Mouse (Mus musculus): ENCODE measurements around the gene Ccdc28b. TPM values are rescaled to one million over a fixed set of nuclear protein-coding genes. Genes with fewer than 3 reads are reported as not detected.
A peak's percentile ranks its signal among the peaks of the same experiment; 100 is the strongest.

Ccdc28b gene
- total and polyA plus RNA-seq, 2 experiments from 2014 or later: 78.8 to 174 TPM

DNA sequence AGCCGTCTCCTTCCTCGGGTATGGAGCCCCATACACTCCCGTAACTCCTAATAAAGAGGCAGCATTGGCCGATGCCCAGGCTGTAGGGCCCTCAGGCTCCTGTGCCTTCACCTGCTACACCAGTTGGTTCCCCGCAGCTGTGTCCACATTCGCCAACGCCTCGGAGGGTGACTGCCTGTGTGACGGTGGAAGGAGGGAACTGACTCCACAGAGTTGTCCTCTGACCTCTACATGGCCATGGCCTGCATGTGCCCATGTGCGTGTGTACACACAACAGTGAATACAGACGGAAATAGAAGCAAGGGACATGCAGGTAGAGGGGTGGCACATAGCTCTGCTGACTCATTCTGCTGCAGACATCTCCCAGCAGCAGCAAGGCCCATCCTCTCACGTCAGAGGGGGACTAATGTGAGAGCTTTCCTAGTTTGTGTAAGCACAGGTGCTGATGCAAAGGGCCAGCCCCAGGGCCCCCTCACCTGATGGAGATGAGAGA is 14.6 kb downstream of the Ccdc28b start:
- no peak overlapping the region for H3K4me2 ChIP-seq (ENCODE audit: low read depth, low read length, poor library complexity, severe bottlenecking)
- H3K9ac ChIP-seq (replicated peaks; ENCODE audit: low read length, poor library complexity, severe bottlenecking): 0 out of 2 replicates have a peak overlapping the region, but pooled peaks have one; percentile 8
- TF ChIP-seq CTCF (IDR thresholded peaks at IDR 0.05): no peak
- no peaks in the 10 kb centered on the region for H3K27me3 ChIP-seq (ENCODE audit: insufficient read depth, low read length)
- H3K4me3 ChIP-seq (ENCODE audit: low read depth, low read length): no peak overlapping the region
- ATAC-seq (ENCODE audit: low FRiP score) (peak; percentile 24; the same call in 1 of the 2 replicates), DNase-seq (ENCODE audit: low spot score) (no peak)
- H3K27ac ChIP-seq (ENCODE audit: low read depth, low read length): peak overlapping the region; percentile 21; the same call in 1 of the 2 replicates
- H3K4me1 ChIP-seq (ENCODE audit: insufficient read depth, low read length): no peaks in the 10 kb centered on the region
- H3K9me3 ChIP-seq (ENCODE audit: low read length): no peaks in the 10 kb centered on the region
- peaks cover 18% of the 10 kb centered on the region for H3K36me3 ChIP-seq (ENCODE audit: insufficient read depth, low read length)
- 84% methylated on average over 12 of the region's 12 CpGs for WGBS

DNA sequence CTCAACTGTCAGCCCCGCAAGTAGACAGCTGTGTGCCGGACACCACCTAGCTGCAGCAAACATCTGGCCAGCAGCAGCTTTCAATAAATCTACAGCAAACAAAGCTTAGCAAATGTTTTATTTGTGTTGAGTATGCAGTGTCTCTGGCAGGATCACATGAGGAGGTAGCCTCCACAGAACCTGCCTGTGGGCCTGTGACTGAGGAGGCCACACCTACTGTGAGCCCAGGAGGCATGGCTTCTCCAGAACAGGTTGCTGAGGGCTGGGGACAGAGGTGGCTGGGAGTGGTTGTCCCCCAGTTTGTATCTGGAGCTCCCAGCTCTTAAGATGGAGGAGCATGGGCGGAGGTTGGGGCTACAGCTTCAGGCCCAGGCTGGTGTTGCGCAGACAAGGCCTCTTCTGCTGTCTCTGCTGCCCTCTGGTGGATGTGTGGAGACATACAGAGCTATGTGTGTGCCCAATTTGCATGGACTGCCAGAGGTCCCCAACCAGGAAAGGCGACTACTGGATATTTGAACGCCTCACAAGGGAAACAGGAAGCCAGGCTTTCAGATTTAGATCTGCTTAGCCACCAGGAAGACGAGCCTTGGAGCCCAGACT is 15.2 kb downstream of the Ccdc28b start:
- ATAC-seq (ENCODE audit: low FRiP score) (peak; percentile 82), DNase-seq (ENCODE audit: low spot score) (peak; percentile 90)
- Histone ChIP-seq H3K36me3 (ENCODE audit: insufficient read depth, low read length) (peaks cover 25% of the 10 kb centered on the region), H3K4me2 (ENCODE audit: low read depth, low read length, poor library complexity, severe bottlenecking) (no peak overlapping the region), H3K27ac (ENCODE audit: low read depth, low read length) (peak overlapping the region; percentile 21), H3K9ac (replicated peaks; ENCODE audit: low read length, poor library complexity, severe bottlenecking) (no peak overlapping the region), H3K9me3 (ENCODE audit: low read length) (no peaks in the 10 kb centered on the region), H3K4me1 (ENCODE audit: insufficient read depth, low read length) (no peaks in the 10 kb centered on the region), H3K27me3 (ENCODE audit: insufficient read depth, low read length) (no peaks in the 10 kb centered on the region), H3K4me3 (ENCODE audit: low read depth, low read length) (no peak overlapping the region)
- 33% methylated on average over 7 of the region's 7 CpGs for WGBS
- TF ChIP-seq CTCF (IDR thresholded peaks at IDR 0.05): peak; percentile 91

DNA sequence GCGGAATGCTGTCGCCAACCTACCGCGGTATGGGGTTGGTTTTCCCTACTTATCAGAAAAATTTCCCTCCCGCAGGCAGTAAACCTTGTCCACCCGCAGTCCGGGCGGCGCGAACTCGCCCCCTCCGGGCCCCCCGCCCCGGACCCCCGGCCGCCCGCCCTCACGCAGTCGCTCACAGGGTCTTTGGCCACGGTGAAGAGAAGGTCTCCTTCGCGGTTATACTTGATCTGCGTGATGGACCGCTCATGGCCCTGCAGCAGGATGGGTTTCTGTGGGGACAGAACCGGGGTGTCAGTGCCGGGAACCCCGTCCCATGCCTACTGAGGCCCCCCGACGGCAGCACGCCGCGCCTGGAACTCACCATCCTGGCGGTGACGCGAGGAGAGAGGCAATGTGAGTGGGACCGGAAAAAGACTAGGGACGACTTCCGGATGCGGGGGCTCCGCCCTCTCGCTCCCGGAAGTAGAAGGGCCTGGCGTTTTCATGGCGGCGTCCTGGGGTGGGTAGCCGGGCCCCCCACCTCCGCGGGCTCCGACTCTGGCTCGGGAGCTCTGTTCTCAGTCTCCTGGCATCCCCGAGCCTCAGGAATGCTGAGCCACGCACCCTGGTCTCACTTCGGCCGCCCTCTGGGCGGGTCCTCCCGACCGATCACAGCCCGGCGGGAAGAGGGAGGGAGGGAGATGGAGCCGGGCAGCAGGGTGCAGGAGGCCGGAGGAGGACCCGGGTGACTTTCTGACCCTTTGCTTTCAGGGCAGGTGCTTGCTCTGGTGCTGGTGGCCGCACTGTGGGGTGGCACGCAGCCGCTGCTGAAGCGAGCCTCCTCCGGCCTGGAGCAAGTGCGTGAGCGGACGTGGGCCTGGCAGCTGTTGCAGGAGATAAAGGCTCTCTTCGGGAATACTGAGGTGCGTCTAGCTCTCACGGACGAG is 23.3 kb downstream of the Ccdc28b start, which contains the start of the genes Eif3i and Tmem234:
Gene Eif3i, minus strand, starts transcription at position 416 of the 926 bp plus-strand sequence.
Gene Tmem234, plus strand, starts transcription at position 436 of the 926 bp plus-strand sequence.
- ATAC-seq (ENCODE audit: low FRiP score): peak; percentile 88
- H3K4me2 ChIP-seq (ENCODE audit: low read depth, low read length, poor library complexity, severe bottlenecking): peak within 1 kb of the TSS; percentile 78
- under 1% methylated on average over 73 of the region's 74 CpGs for WGBS
- peak within 1 kb of the TSS; percentile 99 for H3K4me3 ChIP-seq (ENCODE audit: low read depth, low read length)
- no peaks in the 10 kb centered on the region for H3K27me3 ChIP-seq (ENCODE audit: insufficient read depth, low read length)
- peak within 1 kb of the TSS; percentile 76 for H3K27ac ChIP-seq (ENCODE audit: low read depth, low read length)
- peak within 1 kb of the TSS; percentile 93 for H3K9ac ChIP-seq (replicated peaks; ENCODE audit: low read length, poor library complexity, severe bottlenecking)
- peaks cover 11% of the 10 kb centered on the region for H3K4me1 ChIP-seq (ENCODE audit: insufficient read depth, low read length)
- peak; percentile 36 for TF ChIP-seq CTCF (IDR thresholded peaks at IDR 0.05)
- peaks cover 17% of the 10 kb centered on the region for H3K36me3 ChIP-seq (ENCODE audit: insufficient read depth, low read length)
- DNase-seq (ENCODE audit: low spot score): peak; percentile 91
- H3K9me3 ChIP-seq (ENCODE audit: low read length): no peaks in the 10 kb centered on the region

DNA sequence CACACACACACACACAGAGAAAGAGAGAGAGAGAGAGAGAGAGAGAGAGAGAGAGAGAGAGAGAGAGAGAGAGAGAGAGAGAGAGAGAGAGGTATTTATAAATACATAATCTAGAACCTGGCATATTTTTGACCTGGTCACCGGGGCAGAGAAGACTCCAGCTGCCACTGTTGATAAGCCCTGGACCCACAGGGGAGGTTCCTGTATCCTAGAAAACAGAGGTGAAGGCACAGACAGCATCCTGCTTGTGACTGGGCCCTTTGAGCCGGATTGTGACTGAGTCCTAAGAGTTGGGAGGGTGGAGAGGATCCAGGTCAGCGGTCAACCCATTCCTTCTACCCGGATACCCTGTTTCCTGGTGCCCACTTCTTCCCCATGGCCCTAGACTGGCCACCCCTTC is 34.9 kb downstream of the Ccdc28b start:
- no peaks in the 10 kb centered on the region for H3K27me3 ChIP-seq (ENCODE audit: insufficient read depth, low read length)
- 70% methylated on average over 4 of the region's 4 CpGs for WGBS

DNA sequence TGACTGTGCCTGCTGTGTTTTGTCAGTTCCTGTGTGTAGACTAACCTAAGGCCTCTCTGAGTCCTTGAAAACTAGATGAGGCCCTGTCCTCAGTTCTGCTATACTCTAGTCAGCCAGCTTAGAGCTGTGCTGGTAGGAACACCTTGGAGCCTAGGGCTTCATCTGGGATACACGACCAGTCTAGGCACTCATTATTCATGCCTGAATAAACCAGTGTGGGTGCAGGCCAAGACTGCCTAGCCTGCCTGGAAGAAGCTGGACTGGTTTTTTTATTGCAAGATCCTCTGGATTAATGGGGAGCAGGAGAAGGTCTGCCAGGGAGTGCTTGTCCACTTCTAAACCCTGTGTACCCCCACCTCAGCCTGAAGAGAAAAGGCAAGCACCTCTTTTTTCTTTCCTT is 36.8 kb downstream of the Ccdc28b start:
- Histone ChIP-seq H3K27me3 (ENCODE audit: insufficient read depth, low read length) (no peaks in the 10 kb centered on the region), H3K4me3 (ENCODE audit: low read depth, low read length) (no peak overlapping the region), H3K27ac (ENCODE audit: low read depth, low read length) (no peak overlapping the region), H3K4me2 (ENCODE audit: low read depth, low read length, poor library complexity, severe bottlenecking) (no peak overlapping the region), H3K4me1 (ENCODE audit: insufficient read depth, low read length) (peaks cover 4% of the 10 kb centered on the region; the same call in 1 of the 2 replicates), H3K9ac (replicated peaks; ENCODE audit: low read length, poor library complexity, severe bottlenecking) (no peak overlapping the region), H3K9me3 (ENCODE audit: low read length) (no peaks in the 10 kb centered on the region), H3K36me3 (ENCODE audit: insufficient read depth, low read length) (peaks cover 14% of the 10 kb centered on the region)
- TF ChIP-seq CTCF (IDR thresholded peaks at IDR 0.05): no peak
- DNase-seq (ENCODE audit: low spot score) (no peak), ATAC-seq (ENCODE audit: low FRiP score) (no peak)
- WGBS: 29% methylated on average over 1 of the region's 1 CpGs

More for the DNA sequence above, 34.9 kb downstream of the Ccdc28b start:
- Histone ChIP-seq H3K4me3 (ENCODE audit: low read depth, low read length) (no peak overlapping the region), H3K4me2 (ENCODE audit: low read depth, low read length, poor library complexity, severe bottlenecking) (no peak overlapping the region), H3K9me3 (ENCODE audit: low read length) (no peaks in the 10 kb centered on the region), H3K27ac (ENCODE audit: low read depth, low read length) (no peak overlapping the region), H3K4me1 (ENCODE audit: insufficient read depth, low read length) (peaks cover 4% of the 10 kb centered on the region; the same call in 1 of the 2 replicates), H3K9ac (replicated peaks; ENCODE audit: low read length, poor library complexity, severe bottlenecking) (no peak overlapping the region), H3K36me3 (ENCODE audit: insufficient read depth, low read length) (peaks cover 31% of the 10 kb centered on the region)
- ATAC-seq (ENCODE audit: low FRiP score) (no peak), DNase-seq (ENCODE audit: low spot score) (no peak)
- TF ChIP-seq CTCF (IDR thresholded peaks at IDR 0.05): no peak
